Mouse (Mus musculus) embryonic facial prominence, embryonic 11.5 days (tissue): Measurements from ENCODE around the gene Olfr31. TPM values are rescaled to one million over a fixed set of nuclear protein-coding genes. Genes with fewer than 3 reads are reported as not detected.

ENCODE experiments used
- ATAC-seq: fragments of 200-750 bp; cut with Nextera tagmentation; replicated peaks from 2 replicates; pipeline ENCODE4 v1.8.0; 2017; ENCODE audit warnings: low read depth; ENCODE audit not compliant: insufficient number of reproducible peaks, low FRiP score, low TSS enrichment
- DNase-seq: peaks from one replicate; pipeline ENCODE4 v3.0.0-alpha.2; 2015; ENCODE audit warnings: low spot score
- H3K27ac ChIP-seq: fragments of 300-500 bp; sonication (generic); replicated peaks from 2 replicates; pipeline ENCODE4 v1.5.1; 2014; ENCODE audit warnings: mild to moderate bottlenecking, low read depth, low read length, control low read depth
- H3K27me3 ChIP-seq: fragments of 300-500 bp; sonication (generic); 2 replicates; pipeline ENCODE4 v1.6.1; 2014; ENCODE audit warnings: mild to moderate bottlenecking, low read length, moderate library complexity, mixed read lengths; ENCODE audit not compliant: control insufficient read depth, insufficient read depth
- H3K36me3 ChIP-seq: fragments of 300-500 bp; sonication (generic); replicated peaks from 2 replicates; pipeline ENCODE4 v1.6.1; 2014; ENCODE audit warnings: low read depth, mild to moderate bottlenecking, low read length, moderate library complexity, mixed read lengths; ENCODE audit not compliant: control insufficient read depth, insufficient read depth
- H3K4me1 ChIP-seq: fragments of 300-500 bp; sonication (generic); 2 replicates; pipeline ENCODE4 v1.6.1; 2014; ENCODE audit warnings: low read length, mixed read lengths; ENCODE audit not compliant: control insufficient read depth, insufficient read depth
- H3K4me2 ChIP-seq: fragments of 300-500 bp; sonication (generic); 2 replicates; pipeline ENCODE4 v1.6.1; 2014; ENCODE audit warnings: low read depth, mild to moderate bottlenecking, control low read depth, low read length, moderate library complexity
- H3K4me3 ChIP-seq: fragments of 300-500 bp; sonication (generic); 2 replicates; pipeline ENCODE4 v1.5.1; 2014; ENCODE audit warnings: low read depth, low read length, control low read depth
- H3K9ac ChIP-seq: fragments of 300-500 bp; sonication (generic); replicated peaks from 2 replicates; pipeline ENCODE4 v1.6.1; 2014; ENCODE audit warnings: mild to moderate bottlenecking, control low read depth, low read length
- H3K9me3 ChIP-seq: fragments of 300-500 bp; sonication (generic); replicated peaks from 2 replicates; pipeline ENCODE4 v1.6.1; 2016; ENCODE audit warnings: mild to moderate bottlenecking, low read length, inconsistent platforms, mixed read lengths; ENCODE audit not compliant: control insufficient read depth
- WGBS: fragments of 180-500 bp; shearing (Covaris S2); extraction: QIAGEN DNeasy Blood & Tissue Kit; methylation state at CpG from one replicate; pipeline ENCODE4 v1.1.7; 2014; 5-methylcytosine and 5-hydroxymethylcytosine counted together
- polyA plus RNA-seq: library from polyadenylated mRNA; unstranded; fragments of >200 nt; fragmentation: Nextera tagmentation; extraction: Ambion mirVana; gene quantifications from 2 replicates; pipeline ENCODE4 v1.2.1, GENCODE M21; 2014

The Olfr31 gene
- not detected in 2 replicates for polyA plus RNA-seq

DNA sequence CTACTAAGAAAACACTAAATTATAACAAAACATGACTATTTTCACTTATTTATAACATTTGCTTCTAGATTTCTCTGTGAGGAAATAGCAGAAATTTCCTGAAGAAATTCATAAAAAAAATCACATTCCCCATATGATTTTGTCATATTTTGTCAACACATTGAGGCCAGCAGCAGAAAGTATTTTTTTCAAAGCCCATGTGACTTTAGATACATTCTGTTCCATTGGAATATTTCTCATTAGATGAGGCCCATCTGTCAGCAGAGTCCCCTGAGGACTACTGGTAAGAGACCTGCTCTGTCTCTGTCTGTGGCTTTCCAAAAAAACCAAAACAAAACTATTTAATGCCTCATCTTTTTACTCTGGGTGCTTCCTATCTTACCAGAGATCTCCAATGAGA is at the start of gene Olfr31:
Gene Olfr31 (plus strand): TSS at position 301 of the 400 bp plus-strand sequence.
- no peak for ATAC-seq
- no peak within 1 kb of the TSS for H3K4me2 ChIP-seq
- no peak for DNase-seq
- no peak within 1 kb of the TSS for H3K9ac ChIP-seq
- no peak within 1 kb of the TSS for H3K27ac ChIP-seq
- H3K4me1 ChIP-seq = no peaks in the 10 kb centered on the region
- H3K27me3 ChIP-seq = no peaks in the 10 kb centered on the region
- no peak within 1 kb of the TSS for H3K4me3 ChIP-seq
- H3K36me3 ChIP-seq = no peaks in the 10 kb centered on the region
- no peaks in the 10 kb centered on the region for H3K9me3 ChIP-seq

DNA sequence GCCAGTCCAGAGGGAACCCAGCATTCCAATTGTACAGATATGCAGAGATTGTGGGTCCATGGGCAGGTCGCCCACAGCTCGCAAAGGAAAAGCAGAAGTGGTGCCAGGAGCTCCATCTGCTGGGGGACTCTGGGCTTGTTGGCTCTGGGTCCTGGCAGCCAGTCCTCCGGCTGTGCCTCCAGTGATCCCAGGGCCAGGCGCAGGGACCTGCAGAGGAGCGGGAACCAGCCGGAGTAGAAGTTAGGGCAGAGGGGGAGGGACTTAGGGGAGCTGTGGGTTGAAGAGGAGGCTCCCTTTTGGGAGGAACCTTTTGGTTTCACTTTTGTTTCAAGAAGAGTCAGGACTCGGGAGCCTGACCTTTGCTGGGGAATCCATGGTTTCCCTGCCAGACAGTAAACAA is 28.2 kb upstream of the Olfr31 start:
- H3K4me1 ChIP-seq = no peaks in the 10 kb centered on the region
- H3K4me2 ChIP-seq = no peak overlapping the region
- H3K9me3 ChIP-seq = no peaks in the 10 kb centered on the region
- DNase-seq (no peak), ATAC-seq (no peak)
- no peaks in the 10 kb centered on the region for H3K27me3 ChIP-seq
- no peaks in the 10 kb centered on the region for H3K36me3 ChIP-seq
- WGBS = 62% methylated on average over 7 of the region's 7 CpGs
- H3K27ac ChIP-seq = no peak overlapping the region
- H3K4me3 ChIP-seq = no peak overlapping the region
- no peak overlapping the region for H3K9ac ChIP-seq

DNA sequence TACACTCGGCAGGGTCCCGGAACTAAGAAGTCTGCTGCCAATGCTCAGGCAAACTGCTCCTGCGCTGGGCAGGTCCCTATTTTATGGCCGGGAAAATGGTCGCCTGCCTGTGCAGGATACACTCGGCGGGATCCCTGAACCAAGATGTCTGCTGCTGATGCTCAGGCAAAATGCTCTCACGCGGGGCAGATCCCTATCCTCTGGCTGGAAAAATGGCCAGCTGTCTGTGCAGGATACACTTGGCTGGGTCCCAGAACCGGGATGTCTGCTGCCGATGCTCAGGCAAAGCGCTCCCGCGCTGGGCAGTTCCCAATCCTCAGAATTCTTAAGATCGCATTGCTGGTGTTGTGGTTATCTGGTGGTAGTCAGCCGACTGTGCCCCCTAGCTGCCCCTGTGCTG is 13.7 kb upstream of the Olfr31 start:
- Histone ChIP-seq H3K9me3 (no peaks in the 10 kb centered on the region), H3K27me3 (no peaks in the 10 kb centered on the region), H3K27ac (no peak overlapping the region), H3K4me2 (no peak overlapping the region), H3K4me1 (no peaks in the 10 kb centered on the region), H3K4me3 (no peak overlapping the region), H3K9ac (no peak overlapping the region), H3K36me3 (no peaks in the 10 kb centered on the region)
- WGBS = 52% methylated on average over 16 of the region's 16 CpGs
- DNase-seq (no peak), ATAC-seq (no peak)

DNA sequence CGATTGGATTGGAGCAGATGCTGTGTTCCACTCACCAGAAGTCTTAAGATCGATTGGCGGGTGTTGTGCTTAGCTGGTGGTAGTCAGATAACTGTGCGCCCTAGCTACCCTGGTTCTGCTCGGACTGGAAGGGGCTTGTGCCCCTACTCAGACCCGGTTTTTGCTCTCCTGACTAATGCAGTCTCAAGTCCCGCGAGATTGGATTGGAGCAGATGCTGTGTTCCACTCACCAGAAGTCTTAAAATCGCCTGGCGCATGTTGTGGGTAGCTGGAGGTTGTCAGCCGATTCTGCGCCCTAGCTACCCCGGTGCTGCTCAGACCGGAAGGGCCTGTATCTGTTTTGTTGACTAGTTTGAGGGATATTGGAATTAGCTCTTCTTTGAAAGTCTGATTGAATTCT is 13.2 kb upstream of the Olfr31 start:
- 60% methylated on average over 14 of the region's 14 CpGs for WGBS
- no peak overlapping the region for H3K27ac ChIP-seq
- no peak overlapping the region for H3K9ac ChIP-seq
- H3K4me1 ChIP-seq = no peaks in the 10 kb centered on the region
- H3K9me3 ChIP-seq = no peaks in the 10 kb centered on the region
- H3K27me3 ChIP-seq = no peaks in the 10 kb centered on the region
- H3K36me3 ChIP-seq = no peaks in the 10 kb centered on the region
- H3K4me2 ChIP-seq = no peak overlapping the region
- DNase-seq (no peak), ATAC-seq (no peak)
- H3K4me3 ChIP-seq = no peak overlapping the region

DNA sequence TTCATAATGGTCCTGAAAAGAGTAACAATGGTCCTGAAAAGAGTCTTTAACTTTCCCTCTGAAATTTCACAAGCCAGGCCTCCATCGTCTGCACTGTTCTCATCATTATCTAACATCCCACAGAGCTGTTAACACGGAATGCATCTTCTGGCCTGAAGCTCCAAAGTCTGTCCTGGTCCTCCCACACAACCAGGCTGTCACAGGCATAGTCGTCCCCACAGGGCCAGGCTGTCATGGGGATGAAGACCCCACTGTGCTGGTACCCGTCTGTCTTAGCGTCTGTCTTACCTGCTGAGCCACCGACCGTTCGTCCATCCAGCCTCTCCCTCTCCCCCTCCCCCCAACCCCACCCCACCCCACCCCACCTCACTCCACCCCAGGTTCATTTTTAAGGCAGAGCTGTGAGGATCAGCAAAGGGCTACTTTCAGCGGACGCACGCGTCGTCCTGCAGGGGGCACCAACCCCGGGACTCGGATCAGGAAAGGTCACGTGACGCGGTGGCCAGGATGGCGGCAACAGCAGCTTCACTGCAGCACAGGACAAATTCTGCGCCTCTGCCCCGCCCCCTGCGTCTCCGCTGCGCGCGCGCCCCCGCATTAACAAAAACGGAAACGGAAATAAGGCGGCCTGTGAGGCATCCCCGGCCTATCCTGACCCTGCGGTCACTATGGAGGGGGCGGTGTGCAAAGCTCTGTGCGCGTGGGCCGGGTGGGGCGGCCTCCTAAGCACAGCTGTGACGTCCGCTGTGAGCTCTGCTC is 22.7 kb downstream of the Olfr31 start:
- H3K27ac ChIP-seq = peak overlapping the region; percentile 41; the same call in 1 of the 2 replicates
- WGBS = 6% methylated on average over 39 of the region's 40 CpGs
- H3K9ac ChIP-seq = peak overlapping the region; percentile 70
- peak; percentile 86 for ATAC-seq
- peak; percentile 93 for DNase-seq
- no peaks in the 10 kb centered on the region for H3K36me3 ChIP-seq
- peak overlapping the region; percentile 67 for H3K4me2 ChIP-seq
- H3K4me3 ChIP-seq = peak overlapping the region; percentile 63
- no peaks in the 10 kb centered on the region for H3K27me3 ChIP-seq
- H3K4me1 ChIP-seq = no peaks in the 10 kb centered on the region
- H3K9me3 ChIP-seq = peaks cover 14% of the 10 kb centered on the region

DNA sequence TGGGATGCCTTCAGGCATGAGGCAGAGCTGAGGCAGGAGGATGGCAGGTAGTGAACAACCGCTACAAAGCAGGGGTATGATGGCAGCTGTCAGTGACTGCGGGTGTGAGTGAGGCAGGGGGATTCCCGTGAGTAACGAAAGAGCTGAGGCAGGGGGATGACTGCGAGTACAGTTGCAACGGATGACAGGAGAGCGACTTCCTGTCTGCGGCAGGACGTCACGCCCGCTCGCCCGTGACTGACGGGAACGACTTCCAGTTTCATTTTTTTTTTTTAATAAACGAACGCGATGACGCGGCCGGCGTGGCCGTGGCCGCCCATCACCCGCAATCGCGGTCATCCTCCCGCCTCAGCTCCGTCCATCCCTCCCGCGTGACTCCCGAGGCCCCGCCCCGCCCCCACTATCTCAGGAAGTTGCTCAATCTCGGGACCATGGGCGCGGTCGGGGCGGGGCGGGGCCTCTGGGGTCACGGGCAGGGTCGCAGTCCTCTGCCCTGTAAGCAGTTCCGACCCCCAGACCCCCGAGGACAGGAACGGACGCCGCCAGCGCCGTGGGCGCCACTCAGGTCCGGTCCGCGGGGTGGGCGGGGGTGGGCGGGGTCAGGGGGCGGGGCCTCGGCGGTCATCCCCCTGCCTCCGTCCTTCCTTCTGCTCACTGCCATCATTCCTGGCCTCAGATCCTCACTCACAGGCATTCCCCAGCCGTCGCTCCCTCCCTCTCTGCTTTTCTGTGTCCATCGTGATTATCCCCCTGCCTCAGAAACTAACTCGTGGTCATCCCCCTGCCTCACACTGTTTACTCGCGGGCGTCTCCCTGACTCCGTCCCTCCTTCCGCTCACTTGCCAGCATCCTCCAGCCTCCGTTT is 23.6 kb downstream of the Olfr31 start, which contains the start of gene Il3ra:
Gene Il3ra (plus strand): TSS at position 328 of the 865 bp plus-strand sequence.
- no peaks in the 10 kb centered on the region for H3K36me3 ChIP-seq
- H3K4me3 ChIP-seq = peak within 1 kb of the TSS; percentile 63
- H3K9me3 ChIP-seq = peaks cover 14% of the 10 kb centered on the region
- 3% methylated on average over 54 of the region's 69 CpGs for WGBS
- peak; percentile 78 for DNase-seq
- peak within 1 kb of the TSS; percentile 41; the same call in 1 of the 2 replicates for H3K27ac ChIP-seq
- ATAC-seq = peak; percentile 64
- H3K9ac ChIP-seq = peak within 1 kb of the TSS; percentile 70
- H3K4me2 ChIP-seq = peak within 1 kb of the TSS; percentile 67
- no peaks in the 10 kb centered on the region for H3K27me3 ChIP-seq
- no peaks in the 10 kb centered on the region for H3K4me1 ChIP-seq

DNA sequence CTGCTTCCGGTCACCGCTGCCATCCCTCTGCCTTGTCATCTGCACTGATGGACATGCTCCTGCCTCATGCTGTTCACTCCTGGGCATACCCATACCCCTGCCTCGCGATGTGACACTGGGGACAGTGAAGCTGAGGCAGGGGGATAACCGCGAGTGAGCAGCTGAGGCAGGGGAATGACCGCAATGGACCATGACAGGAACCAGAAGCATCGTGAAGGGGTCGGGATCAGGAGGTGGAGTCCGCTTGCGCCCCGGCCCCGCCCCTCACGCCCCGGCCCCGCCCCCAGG is 24.1 kb downstream of the Olfr31 start:
- ATAC-seq (peak; percentile 20; the same call in 1 of the 2 replicates), DNase-seq (no peak)
- Histone ChIP-seq H3K36me3 (no peaks in the 10 kb centered on the region), H3K4me3 (peak overlapping the region; percentile 63), H3K9me3 (peaks cover 14% of the 10 kb centered on the region), H3K4me2 (peak overlapping the region; percentile 67), H3K27ac (no peak overlapping the region), H3K27me3 (no peaks in the 10 kb centered on the region), H3K4me1 (no peaks in the 10 kb centered on the region), H3K9ac (peak overlapping the region; percentile 70)
- WGBS = 36% methylated on average over 12 of the region's 16 CpGs
